Mouse (Mus musculus) forebrain, embryonic 11.5 days (tissue): Measurements from ENCODE around the gene Prss33. TPM values are rescaled to one million over a fixed set of nuclear protein-coding genes. Genes with fewer than 3 reads are reported as not detected.
A peak's percentile ranks its signal among the peaks of the same experiment; 100 is the strongest.

Experiments
- ATAC-seq: fragments of 200-750 bp; cut with Nextera tagmentation; replicated peaks from 2 replicates; pipeline ENCODE4 v1.8.0; 2017; ENCODE audit warnings: moderate TSS enrichment; ENCODE audit not compliant: low FRiP score
- DNase-seq: peaks from one replicate; pipeline ENCODE4 v3.0.0-alpha.2; 2017; ENCODE audit warnings: low spot score
- H3K27ac ChIP-seq: fragments of 300-500 bp; sonication (generic); 2 replicates; pipeline ENCODE4 v1.5.1; 2014; ENCODE audit warnings: low read depth, low read length
- H3K27me3 ChIP-seq: fragments of 300-500 bp; sonication (generic); 2 replicates; pipeline ENCODE4 v1.6.1; 2014; ENCODE audit warnings: mild to moderate bottlenecking, low read length, mixed read lengths; ENCODE audit not compliant: control insufficient read depth, insufficient read depth
- H3K36me3 ChIP-seq: fragments of 300-500 bp; sonication (generic); 2 replicates; pipeline ENCODE4 v1.6.1; 2014; ENCODE audit warnings: mild to moderate bottlenecking, low read length, moderate library complexity, mixed read lengths; ENCODE audit not compliant: control insufficient read depth, insufficient read depth
- H3K4me1 ChIP-seq: fragments of 300-500 bp; sonication (generic); replicated peaks from 2 replicates; pipeline ENCODE4 v1.6.1; 2014; ENCODE audit warnings: low read length, mixed read lengths; ENCODE audit not compliant: control insufficient read depth, insufficient read depth
- H3K4me2 ChIP-seq: fragments of 300-500 bp; sonication (generic); 2 replicates; pipeline ENCODE4 v1.6.1; 2014; ENCODE audit warnings: low read depth, mild to moderate bottlenecking, low read length, moderate library complexity, mixed read lengths; ENCODE audit not compliant: severe bottlenecking
- H3K4me3 ChIP-seq: fragments of 300-500 bp; sonication (generic); 2 replicates; pipeline ENCODE4 v1.5.1; 2014; ENCODE audit warnings: low read depth, low read length
- H3K9ac ChIP-seq: fragments of 300-500 bp; sonication (generic); 2 replicates; pipeline ENCODE4 v1.6.1; 2014; ENCODE audit warnings: low read length
- H3K9me3 ChIP-seq: fragments of 300-500 bp; sonication (generic); 2 replicates; pipeline ENCODE4 v1.6.1; 2016; ENCODE audit warnings: low read length, mixed read lengths; ENCODE audit not compliant: control insufficient read depth
- WGBS: fragments of 180-500 bp; shearing (Covaris S2); extraction: QIAGEN DNeasy Blood & Tissue Kit; methylation state at CpG from one replicate; pipeline ENCODE4 v1.1.7; 2014; 5-methylcytosine and 5-hydroxymethylcytosine counted together
- polyA plus RNA-seq: library from polyadenylated mRNA; unstranded; fragments of >200 nt; fragmentation: Nextera tagmentation; extraction: Ambion mirVana; gene quantifications from 2 replicates; pipeline ENCODE4 v1.2.1, GENCODE M21; 2014

Prss33 gene
- polyA plus RNA-seq, 1 experiment from 2014 or later, result not detected

GRCm38 (mm10) chr17:23857913-23858312 is 22.1 kb upstream of the Prss33 start:
- no peak for DNase-seq
- ATAC-seq, result no peak
- Histone ChIP-seq H3K9me3 (no peaks in the 10 kb centered on the region), H3K36me3 (no peaks in the 10 kb centered on the region), H3K27ac (no peak overlapping the region), H3K4me3 (no peak overlapping the region), H3K9ac (no peak overlapping the region), H3K4me2 (no peak overlapping the region), H3K27me3 (no peaks in the 10 kb centered on the region), H3K4me1 (no peaks in the 10 kb centered on the region)
- 92% methylated on average over 2 of the region's 2 CpGs for WGBS

GRCm38 (mm10) chr17:23857193-23857592 is 21.3 kb upstream of the Prss33 start:
- Histone ChIP-seq H3K4me1 (no peaks in the 10 kb centered on the region), H3K36me3 (no peaks in the 10 kb centered on the region), H3K27me3 (no peaks in the 10 kb centered on the region), H3K27ac (no peak overlapping the region), H3K4me2 (no peak overlapping the region), H3K9ac (no peak overlapping the region), H3K4me3 (no peak overlapping the region), H3K9me3 (no peaks in the 10 kb centered on the region)
- 90% methylated on average over 6 of the region's 6 CpGs for WGBS
- DNase-seq, result no peak
- no peak for ATAC-seq

- DNase-seq (no peak), ATAC-seq (no peak)
- Histone ChIP-seq H3K4me3 (no peak overlapping the region), H3K27me3 (no peaks in the 10 kb centered on the region), H3K36me3 (no peaks in the 10 kb centered on the region), H3K27ac (no peak overlapping the region), H3K9me3 (no peaks in the 10 kb centered on the region), H3K4me2 (no peak overlapping the region), H3K4me1 (no peaks in the 10 kb centered on the region), H3K9ac (no peak overlapping the region)
- WGBS, result 89% methylated on average over 10 of the region's 10 CpGs
Observed at GRCm38 (mm10) chr17:23854229-23854765, 18.4 kb upstream of the Prss33 start.

- Histone ChIP-seq H3K27ac (no peak overlapping the region), H3K27me3 (no peaks in the 10 kb centered on the region), H3K9ac (no peak overlapping the region), H3K4me2 (no peak overlapping the region), H3K4me1 (no peaks in the 10 kb centered on the region), H3K36me3 (no peaks in the 10 kb centered on the region), H3K4me3 (no peak overlapping the region), H3K9me3 (no peaks in the 10 kb centered on the region)
- WGBS, result 41% methylated on average over 5 of the region's 5 CpGs
- ATAC-seq, result no peak; the same call in 1 of the 2 replicates
- peak; percentile 75 for DNase-seq
Observed at GRCm38 (mm10) chr17:23853292-23853691, 17.4 kb upstream of the Prss33 start.

GRCm38 (mm10) chr17:23850853-23851749 is 15.2 kb upstream of the Prss33 start:
- H3K27ac ChIP-seq, result no peak overlapping the region
- ATAC-seq, result 0 out of 2 replicates have a peak, but pooled peaks have one; percentile 33

GRCm38 (mm10) chr17:23850028-23850427 is 14.2 kb upstream of the Prss33 start:
- no peak overlapping the region for H3K27ac ChIP-seq
- no peak overlapping the region for H3K4me3 ChIP-seq
- H3K36me3 ChIP-seq, result no peaks in the 10 kb centered on the region

More at GRCm38 (mm10) chr17:23850853-23851749, 15.2 kb upstream of the Prss33 start:
- Histone ChIP-seq H3K27me3 (no peaks in the 10 kb centered on the region), H3K4me2 (no peak overlapping the region), H3K9me3 (no peaks in the 10 kb centered on the region), H3K9ac (no peak overlapping the region), H3K4me3 (no peak overlapping the region), H3K4me1 (no peaks in the 10 kb centered on the region), H3K36me3 (no peaks in the 10 kb centered on the region)
- 63% methylated on average over 18 of the region's 19 CpGs for WGBS
- DNase-seq, result peak; percentile 86

GRCm38 (mm10) chr17:23843812-23844273 is 8.0 kb upstream of the Prss33 start, which contains the start of the genes Prss32 and Prss41:
Gene Prss32 (plus strand): TSS chr17:23843855.
Gene Prss41 (minus strand): TSS chr17:23844172.
- H3K36me3 ChIP-seq, result no peaks in the 10 kb centered on the region
- peak within 1 kb of the TSS; percentile 14 for H3K4me3 ChIP-seq
- ATAC-seq (peak; percentile 58; the same call in 1 of the 2 replicates), DNase-seq (peak; percentile 84)
- 11% methylated on average over 19 of the region's 19 CpGs for WGBS
- H3K27ac ChIP-seq, result no peak within 1 kb of the TSS
- H3K27me3 ChIP-seq, result no peaks in the 10 kb centered on the region
- H3K4me1 ChIP-seq, result no peaks in the 10 kb centered on the region
- no peak within 1 kb of the TSS for H3K9ac ChIP-seq
- H3K4me2 ChIP-seq, result peak within 1 kb of the TSS; percentile 28; the same call in 1 of the 2 replicates
- no peaks in the 10 kb centered on the region for H3K9me3 ChIP-seq

More at GRCm38 (mm10) chr17:23850028-23850427, 14.2 kb upstream of the Prss33 start:
- no peak overlapping the region for H3K4me2 ChIP-seq
- 58% methylated on average over 2 of the region's 2 CpGs for WGBS
- H3K9me3 ChIP-seq, result no peaks in the 10 kb centered on the region
- no peak overlapping the region for H3K9ac ChIP-seq
- DNase-seq, result no peak
- H3K27me3 ChIP-seq, result no peaks in the 10 kb centered on the region
- ATAC-seq, result no peak
- H3K4me1 ChIP-seq, result no peaks in the 10 kb centered on the region

- Histone ChIP-seq H3K4me1 (no peaks in the 10 kb centered on the region), H3K9ac (no peak overlapping the region), H3K9me3 (no peaks in the 10 kb centered on the region), H3K36me3 (no peaks in the 10 kb centered on the region), H3K4me2 (peak overlapping the region; percentile 28; the same call in 1 of the 2 replicates), H3K27me3 (no peaks in the 10 kb centered on the region), H3K4me3 (peak overlapping the region; percentile 14; the same call in 1 of the 2 replicates), H3K27ac (no peak overlapping the region)
- ATAC-seq (peak; percentile 46), DNase-seq (peak; percentile 67)
- WGBS, result 41% methylated on average over 23 of the region's 23 CpGs
Observed at GRCm38 (mm10) chr17:23843141-23843811, 7.4 kb upstream of the Prss33 start.
